Mouse (Mus musculus): ENCODE results near the gene Ralbp1.

DNA sequence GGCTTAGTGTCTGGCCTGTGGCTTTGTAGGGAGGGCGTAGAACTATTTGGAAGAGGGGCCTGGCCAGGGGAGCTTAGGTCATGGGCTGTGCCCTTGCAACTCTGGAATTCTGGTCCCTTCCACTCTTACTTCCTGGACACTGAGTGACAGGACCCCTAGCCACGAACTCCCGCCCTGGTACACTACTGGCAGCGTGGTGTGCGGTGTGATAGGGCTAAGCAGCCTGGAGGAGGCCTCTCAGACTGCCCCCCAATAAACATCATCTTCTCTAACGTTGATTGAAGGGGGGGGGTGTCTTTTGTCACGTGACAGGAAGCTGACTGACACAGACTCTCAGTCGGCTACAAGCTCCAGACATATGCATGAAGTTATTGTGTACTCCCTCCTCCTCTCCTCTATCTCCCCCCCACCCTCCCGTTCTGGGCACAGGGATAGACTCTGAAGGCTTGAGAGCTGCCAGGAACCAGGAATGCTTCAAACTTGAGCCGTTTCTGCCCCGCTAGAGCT, 21.4 kb upstream of the Ralbp1 start:
- TF ChIP-seq CTCF (IDR thresholded peaks at IDR 0.05; ENCODE audit: control insufficient read depth, insufficient read depth, insufficient replicate concordance, low read depth, low read length) (no peak), POLR2A (IDR thresholded peaks at IDR 0.05; ENCODE audit: control insufficient read depth, low read depth, low read length) (no peak)
